Mouse (Mus musculus) urinary bladder, adult 2 months (tissue): ENCODE measurements around the gene Mkln1. TPM values are rescaled to one million over a fixed set of nuclear protein-coding genes. Genes with fewer than 3 reads are reported as not detected.

ENCODE experiments used
- DNase-seq: peaks from one replicate; pipeline ENCODE4 v3.0.0; 2022; ENCODE audit warnings: low spot score
- polyA plus RNA-seq: library from polyadenylated mRNA; depleted of rRNA; stranded (reverse); fragments of >200 nt; gene quantifications from 2 replicates; pipeline ENCODE4 v1.2.3, GENCODE M21; 2012

Gene Mkln1
- polyA plus RNA-seq, 1 experiment: 100.0 TPM

DNA sequence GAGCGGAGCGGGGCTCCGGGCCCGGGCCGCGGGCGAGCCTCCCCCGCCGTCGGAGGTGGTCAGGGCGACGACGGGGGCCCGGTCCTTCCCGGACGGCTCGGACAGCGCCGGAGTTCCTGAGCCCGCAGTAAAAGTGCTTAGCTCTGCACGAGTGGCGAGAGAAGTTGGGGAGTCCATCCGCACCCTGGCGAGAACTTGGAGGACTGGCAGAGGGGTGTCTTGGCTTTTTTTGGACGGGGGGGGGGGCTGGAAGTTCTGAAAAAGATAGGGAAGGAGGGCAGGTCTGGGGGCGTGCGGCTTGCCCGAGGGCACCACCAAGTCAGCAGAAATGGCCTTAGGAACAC lies 643 bp downstream of the Mkln1 start:
- DNase-seq: no peak

DNA sequence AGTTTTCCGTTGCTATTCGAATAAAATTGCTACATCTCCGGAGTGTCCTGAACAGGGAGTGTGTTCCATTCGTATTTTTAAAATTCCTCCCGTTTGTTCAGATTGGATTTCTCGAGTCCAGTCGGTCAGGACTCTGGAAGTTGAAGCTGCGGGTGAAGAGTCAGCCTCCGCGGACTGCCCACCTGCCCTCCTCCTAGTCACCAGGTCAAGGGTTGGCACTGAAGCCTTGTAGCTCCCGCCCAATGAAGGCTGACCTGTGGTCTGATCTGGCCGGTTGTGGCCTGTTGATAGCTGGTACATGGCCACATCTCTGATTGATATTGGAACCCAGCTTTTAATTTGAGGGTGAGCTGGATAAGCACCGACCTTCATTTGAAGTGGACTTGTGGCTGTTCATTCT lies 1.0 kb downstream of the Mkln1 start:
- DNase-seq: no peak

DNA sequence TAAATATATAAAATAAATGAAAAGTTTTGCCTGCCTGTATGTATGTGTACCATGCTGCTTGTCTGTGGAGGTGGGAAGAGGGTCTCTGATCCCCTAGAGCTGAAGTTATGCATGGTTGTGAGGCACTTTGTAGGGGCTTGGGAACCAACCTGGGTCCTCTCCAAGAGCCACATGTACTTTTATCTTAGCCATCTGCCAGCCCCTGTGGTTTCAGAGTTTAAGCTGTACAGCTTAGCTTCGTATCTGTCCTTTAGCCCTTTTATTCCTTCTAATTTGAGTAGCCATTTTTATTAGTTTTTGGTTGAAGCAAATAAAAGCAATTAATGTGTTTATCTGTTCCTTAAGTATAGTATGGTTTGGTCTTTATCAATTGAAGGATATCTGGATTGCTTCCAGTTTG lies 12.5 kb downstream of the Mkln1 start:
- no peak for DNase-seq

DNA sequence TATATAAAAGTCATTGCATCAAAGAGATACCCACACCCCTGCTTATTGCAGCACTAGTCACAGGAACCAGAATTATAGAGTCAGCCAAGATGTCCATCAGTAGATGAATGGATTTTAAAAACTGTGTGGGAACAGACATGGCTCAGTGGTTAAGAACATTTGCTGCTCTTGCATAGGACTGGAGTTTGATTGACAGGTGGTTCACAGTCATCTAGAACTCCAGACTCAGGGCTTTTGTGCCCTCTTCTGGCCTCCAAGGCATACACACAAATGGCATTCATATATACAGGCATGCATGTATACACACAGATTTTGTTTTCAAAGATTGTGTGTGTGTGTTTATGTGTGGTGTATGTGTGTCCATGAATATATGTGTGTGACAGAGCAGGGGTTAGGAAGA lies 14.0 kb downstream of the Mkln1 start:
- no peak for DNase-seq

DNA sequence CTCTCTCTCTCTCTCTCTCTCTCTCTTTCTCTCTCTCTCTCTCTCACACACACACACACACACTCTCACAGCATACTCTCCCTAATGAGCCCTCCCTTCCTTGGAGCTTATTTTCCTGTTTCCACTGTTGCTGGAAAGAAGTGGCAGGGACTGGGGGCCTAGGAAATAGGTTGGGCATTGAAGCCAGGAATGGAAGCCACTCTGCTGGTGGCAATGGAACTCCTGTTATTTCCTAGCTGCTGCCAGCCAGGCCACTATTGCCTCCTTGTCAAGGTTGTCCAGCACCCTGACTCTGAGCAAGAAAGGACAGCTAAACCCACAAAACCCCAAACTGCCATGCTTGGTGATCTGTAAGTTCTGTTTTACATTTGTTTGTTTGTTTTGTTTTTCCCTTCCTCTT lies 15.0 kb downstream of the Mkln1 start:
- DNase-seq: no peak

DNA sequence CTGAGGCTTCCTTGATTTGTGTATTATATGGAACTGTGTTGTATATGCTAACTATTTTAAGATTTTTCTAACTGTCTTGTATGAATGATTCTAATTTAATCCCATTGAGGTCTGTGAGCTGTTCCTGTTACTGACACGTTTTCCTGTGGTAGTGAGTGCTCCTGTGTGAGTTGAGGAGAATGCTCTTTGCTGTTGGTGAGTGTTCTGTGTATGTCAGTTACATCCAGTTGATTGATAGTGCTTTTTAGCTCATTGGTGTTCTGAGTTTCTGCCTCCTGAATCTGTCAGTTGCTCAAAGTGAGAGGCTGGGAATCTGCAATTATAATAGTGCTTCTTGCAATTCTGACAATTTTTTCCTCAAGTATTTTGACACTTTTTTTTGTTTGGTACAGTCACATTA lies 15.8 kb downstream of the Mkln1 start:
- no peak for DNase-seq

DNA sequence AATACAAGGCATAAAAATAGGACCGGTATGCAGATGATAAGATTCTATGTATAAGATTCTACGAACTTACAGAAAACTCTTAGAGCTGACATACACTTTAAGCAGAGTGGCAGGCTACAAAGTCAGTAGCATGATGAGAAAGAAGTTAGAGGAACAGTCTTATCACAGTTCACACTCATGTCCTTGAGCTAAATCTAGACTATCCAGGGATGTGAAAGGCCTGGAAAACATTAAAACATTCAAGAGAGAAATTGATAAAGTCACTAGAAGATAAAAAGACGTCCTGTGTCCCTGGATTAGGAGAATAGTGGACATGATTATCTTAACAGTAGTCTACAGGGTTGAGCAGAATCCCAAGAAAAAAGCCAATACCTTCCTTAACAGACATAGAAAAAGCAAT lies 26.9 kb downstream of the Mkln1 start:
- no peak for DNase-seq

DNA sequence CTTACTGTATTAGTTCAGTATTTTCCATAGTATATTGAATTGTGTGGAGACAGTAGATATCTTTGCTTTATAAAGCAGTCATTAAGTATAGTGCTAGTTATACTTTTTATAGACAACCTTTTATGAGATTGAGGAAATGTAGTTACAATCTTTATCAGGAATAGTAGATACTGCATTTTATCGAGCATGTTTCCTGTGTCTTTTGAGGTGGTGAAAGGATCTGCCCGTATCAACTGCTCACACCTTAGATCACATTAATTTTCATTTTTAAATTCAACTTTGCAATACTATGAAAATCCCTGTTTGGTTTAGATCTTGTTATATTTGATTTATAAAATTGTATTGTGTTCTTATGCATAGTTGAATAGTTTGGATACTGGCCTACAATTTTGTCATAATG lies 38.7 kb downstream of the Mkln1 start:
- no peak for DNase-seq

DNA sequence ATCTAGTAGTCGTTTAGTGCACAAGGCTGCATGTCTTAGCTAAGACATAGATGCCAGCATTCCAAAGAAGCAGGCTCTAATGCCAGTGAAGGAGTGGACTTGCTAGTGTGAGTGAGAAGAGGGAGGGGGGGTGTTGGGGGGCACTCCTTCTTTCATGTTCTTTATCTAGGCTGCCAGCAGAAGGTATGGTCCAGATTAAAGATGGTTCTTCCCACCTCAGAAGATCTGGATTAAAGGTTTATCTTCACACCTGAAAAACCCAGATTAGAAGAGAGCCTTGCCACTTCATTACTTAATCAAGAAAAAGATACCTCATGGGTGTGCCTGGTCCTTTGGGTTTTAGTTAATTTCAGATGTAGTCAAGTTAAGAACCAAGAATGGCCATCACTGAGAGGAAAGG lies 46.7 kb downstream of the Mkln1 start:
- DNase-seq: no peak

DNA sequence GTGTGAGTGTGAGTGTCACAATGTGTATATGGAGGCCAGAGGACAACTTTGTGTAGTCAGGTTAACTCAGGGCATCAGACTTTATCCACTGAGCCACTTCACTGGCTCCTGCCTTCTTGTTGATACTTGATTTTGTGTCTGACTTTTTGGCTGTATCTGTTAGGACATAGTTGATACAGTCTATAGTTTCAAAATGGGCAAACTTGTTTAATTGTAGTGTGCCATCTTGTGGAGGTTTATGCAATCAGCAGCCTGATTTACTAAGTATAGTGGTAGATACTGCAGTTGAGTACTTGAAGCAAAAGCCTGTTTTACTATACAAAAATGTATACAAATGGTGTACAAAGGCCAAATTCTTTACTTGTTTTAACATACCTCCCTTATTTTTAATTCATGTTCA lies 55.2 kb downstream of the Mkln1 start:
- no peak for DNase-seq

DNA sequence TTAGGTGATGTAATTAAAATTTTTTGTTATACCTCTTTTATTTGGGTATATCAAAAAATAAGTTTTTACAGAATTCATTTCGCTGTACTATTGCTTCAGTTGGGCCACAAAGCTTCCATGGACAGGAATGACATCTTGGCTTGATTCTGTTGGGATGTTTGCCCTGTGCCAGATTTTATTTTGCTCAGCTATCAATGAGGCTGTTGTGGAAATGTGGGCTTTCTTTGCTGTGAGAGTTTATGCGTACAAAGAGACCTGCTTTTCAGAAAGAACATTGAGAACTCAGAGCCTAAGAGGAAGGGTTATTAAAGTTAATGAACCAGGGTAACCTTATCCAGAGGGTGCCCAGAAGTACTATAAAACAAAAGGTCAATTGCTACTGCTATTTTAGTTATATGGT lies 56.8 kb downstream of the Mkln1 start:
- DNase-seq: no peak

DNA sequence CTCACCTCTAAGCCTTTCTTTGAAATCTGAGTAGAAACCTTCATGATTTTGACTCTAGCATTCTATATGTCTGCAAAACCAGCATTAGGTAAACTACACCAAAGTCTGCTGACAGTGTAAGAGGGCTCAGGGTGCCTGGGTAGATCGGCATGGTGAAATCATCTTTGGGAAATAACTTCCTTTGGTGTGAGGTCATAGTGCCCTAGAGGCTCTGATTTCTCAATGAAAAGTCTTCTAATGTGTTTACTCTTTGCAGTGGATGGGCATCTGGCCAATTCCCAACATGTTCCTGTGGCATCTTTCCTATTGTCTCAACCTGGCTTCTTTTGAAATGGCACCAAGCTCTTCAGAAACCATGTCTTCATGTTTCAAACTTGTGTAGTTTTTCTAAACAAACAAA lies 58.5 kb downstream of the Mkln1 start:
- DNase-seq: no peak

DNA sequence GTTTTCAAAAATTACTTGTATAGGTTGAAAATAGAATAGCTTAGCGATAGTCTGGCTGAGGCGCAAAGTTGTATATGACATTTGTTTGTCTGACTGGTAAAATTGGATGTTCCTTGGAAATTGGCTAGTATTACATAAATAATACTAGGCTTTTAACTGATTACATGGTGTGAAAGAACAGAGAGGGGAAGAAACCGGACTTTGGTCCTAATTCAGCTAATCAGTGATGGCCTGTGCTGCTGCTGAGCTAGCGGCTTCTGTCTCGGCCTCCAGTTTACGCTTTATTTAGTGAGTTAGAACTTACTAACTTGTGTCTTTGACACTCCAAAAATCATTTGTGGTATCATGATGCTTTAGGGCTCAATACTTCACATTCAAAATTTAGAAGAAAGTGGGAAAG lies 70.9 kb downstream of the Mkln1 start:
- DNase-seq: no peak

DNA sequence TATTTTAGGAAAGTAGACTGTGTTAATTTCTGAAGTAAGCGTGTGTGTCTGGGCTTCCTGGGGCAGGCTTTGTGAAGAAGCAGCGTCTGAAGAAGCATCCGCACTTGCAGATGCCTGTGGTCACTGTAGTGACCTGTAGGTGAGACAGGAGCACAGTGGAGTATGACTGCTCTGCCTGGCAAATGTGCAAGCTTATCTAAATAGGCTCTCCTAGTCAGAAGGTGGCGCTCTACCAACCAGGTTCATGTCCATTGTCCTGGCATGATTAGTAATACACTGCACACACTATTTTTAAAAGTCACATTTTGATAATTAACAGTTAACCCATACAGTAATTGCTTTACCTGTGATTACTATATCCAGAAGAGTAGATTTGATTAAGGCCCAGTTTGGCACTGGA lies 79.7 kb downstream of the Mkln1 start:
- no peak for DNase-seq

DNA sequence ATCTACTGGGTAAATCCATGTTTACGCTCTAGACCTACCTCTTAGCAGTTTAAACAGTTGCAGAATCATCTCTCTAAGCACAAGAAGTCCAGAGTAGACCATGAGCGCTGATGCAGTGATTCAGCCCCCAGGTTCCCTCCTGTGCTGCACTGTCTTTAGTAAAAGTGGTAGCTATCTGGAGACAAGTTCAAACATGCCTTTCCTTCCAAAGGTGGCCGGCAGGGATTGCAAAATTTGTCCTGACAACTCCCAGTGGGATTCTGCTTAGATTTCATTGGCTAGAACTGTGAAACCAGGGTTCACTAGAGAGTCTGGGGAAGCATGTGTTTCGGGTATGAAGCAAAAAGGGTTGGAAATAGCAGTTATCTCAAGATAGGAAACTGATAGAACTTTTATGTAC lies 81.5 kb downstream of the Mkln1 start:
- DNase-seq: no peak

DNA sequence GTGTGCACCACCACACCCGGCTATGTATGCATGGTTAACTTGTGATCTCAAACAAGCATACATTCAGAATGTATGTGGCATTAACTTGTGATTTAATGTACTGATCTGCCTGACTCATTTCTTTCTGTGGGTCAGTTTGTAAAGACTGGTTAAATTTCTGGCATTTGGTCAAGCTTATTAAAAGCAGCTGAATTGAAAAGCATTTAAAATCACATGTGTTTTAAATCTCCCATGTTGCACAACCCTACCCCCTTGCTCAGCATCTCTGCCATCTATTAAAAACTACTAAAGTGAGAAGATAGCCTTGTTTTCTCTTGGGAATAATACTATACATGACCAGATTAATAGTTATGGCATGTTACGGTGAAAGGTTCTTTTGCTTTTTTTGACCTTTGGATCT lies 88.1 kb downstream of the Mkln1 start:
- DNase-seq: no peak

DNA sequence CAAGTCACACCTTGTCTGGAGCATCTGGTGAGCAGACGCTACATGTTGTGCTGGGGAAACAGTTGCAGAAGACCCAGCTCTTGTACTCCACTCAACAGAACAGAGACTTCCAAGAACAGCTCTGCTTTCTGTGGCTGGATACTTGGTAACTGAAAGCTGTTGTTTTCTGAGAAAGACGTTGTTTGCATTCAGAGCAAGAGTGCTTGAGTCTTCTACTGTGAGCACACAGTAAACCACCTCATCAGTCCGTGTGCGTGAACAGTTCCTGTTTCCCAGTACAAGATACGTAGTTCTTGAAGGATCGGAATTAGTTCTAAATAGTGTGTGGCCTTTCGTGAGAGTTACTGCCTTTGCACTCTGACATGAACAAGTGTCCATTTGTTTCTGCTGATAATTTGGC lies 91.4 kb downstream of the Mkln1 start:
- no peak for DNase-seq

DNA sequence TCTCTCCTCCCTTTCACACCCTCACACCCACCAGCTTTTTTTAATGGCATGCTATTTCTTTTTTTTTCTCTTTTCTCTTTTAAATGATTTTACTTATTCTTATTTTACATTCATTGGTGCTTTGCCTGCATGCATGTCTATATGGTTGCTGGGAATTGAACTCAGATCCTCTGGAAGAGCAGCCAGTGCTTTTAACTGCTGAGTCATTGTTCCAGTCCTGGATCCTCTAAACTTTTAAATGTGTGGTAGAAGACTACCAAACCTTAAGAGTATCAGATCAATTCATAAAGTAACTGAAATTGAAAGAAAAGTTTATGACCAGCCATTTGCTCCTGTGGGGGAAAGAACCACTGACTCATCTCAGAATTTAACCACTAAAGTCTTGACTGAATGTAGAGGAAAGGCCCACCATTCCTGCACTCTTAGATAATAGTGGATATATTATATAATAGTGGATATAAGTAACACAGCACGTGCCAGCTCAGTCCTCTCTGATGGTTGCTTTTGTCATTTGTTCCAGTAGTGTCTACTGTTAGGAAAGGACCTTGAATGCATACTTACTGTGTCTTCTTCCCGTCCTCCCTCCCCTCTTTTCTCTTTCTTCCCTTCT lies 96.7 kb downstream of the Mkln1 start:
- DNase-seq: no peak

DNA sequence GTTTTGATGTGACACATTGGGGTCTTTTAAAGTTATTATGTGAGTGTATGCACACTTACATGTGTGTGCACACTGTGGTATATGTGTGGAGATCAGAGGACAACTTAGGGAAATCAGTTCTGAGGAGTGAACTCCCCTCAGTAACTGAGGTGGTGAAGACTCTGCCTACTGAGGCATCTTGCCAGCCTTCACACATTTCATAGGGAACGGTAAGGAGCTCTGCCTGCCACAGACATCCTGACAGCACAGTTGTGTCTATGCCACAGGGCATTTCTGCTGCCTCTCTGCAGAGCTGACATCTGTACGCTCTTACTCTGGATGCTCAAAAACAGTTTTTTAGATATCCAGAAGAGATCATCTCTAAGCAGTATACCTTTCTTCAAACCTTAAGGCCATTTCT lies 97.7 kb downstream of the Mkln1 start:
- no peak for DNase-seq

DNA sequence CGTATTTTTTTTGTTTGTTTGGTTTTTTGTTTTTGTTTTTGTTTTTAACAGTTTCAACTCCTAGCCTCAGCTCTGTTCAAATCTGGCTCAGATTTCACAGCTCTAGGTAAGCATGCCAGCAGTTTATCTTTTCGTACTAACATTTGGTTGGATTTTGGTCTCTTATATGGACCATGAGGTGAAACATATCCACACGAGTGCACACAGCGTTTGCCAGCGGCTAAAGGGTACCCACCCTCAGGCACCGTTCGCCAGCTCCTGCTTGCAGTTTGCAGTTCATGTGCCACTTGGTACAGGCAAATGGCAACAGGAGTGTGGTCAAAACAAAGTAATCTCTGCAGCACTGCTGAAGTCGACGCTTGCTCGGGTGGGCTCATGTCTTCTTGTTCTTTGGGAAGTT lies 101.3 kb downstream of the Mkln1 start:
- DNase-seq: no peak

DNA sequence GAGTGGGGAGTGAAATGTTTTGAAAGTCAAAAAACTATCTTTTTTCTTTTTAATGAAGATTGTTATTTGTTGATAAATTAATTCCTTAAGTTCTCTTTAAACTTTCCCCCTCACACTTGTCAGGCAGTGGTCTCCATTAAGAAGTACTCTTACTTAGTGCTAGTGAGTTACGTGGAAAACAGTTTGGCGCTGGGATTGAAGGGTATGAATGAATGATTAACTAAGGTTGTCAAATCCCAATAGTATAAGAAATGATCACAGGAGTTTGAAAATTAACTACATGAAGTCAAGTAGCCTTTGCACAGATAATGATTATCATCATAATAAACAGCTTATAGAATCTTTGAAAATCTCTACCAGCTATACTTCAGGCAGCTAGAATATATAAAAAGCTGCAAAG lies 101.7 kb downstream of the Mkln1 start:
- no peak for DNase-seq

DNA sequence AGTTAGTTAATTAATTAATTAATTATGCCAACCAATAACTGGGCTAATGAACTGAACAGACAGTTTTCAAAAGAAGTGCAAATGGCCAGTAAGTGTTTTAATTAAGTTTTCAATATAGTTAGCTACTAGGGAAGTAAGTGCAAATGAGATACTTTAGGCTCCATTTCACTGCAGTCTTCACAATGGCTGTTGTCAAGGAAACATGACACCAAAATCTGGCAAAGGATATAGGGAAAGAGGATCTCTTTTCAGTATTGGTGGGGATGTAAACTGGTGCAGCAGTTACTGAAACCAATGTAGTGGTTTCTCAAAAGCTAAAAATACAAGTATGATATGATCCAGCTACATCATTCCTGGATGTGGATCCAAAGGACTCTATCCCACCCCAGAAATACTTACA lies 102.2 kb downstream of the Mkln1 start:
- no peak for DNase-seq

DNA sequence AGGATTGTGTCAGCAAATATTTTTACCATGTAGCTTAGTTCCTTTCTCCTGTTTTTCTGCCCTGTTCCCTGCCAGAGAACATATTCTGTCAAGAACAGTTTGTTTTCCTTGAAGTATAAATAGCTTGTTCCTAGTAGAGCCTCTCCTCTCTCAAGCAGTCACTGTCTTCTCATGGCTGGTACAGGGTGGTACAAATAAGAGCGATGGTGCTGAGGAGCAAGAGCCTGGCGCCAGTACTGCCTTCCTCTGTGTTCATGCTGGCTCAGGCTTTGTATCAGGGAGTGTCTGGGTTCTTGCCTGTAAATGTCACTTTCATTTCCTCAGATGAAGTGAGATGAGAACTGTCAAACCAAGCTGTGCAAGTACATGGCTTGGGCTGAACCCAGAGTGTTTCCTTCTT lies 104.1 kb downstream of the Mkln1 start:
- no peak for DNase-seq

DNA sequence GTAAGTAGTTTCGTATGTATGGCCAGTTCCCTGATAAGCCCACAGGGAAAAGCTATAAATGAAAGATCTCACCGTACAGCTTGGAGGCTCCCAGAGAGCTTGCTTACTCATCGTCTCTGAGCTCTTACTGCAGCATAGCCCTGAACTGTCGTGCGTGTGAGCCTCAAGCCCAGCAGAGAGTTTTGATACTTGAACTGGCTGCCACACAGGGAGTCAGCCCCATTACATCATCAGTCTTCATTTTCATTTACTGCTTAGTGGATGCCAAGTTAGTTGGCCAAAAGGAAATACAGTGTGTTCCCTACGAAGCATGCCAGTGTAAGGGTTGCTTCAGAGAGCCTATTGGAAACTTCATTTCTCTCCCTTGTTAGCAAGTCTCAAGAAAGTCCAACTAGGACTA lies 115.2 kb downstream of the Mkln1 start:
- DNase-seq: no peak
